Mouse (Mus musculus) neural tube, embryonic 11.5 days (tissue): Measurements from ENCODE around the gene Vmac. TPM values are rescaled to one million over a fixed set of nuclear protein-coding genes. Genes with fewer than 3 reads are reported as not detected.
A peak's percentile ranks its signal among the peaks of the same experiment; 100 is the strongest.

Experiments
- ATAC-seq: fragments of 200-750 bp; cut with Nextera tagmentation; 2 replicates; pipeline ENCODE4 v1.8.0; 2017; ENCODE audit warnings: moderate number of reproducible peaks, mild to moderate bottlenecking, moderate TSS enrichment, moderate library complexity; ENCODE audit not compliant: insufficient read depth, low FRiP score, low TSS enrichment
- DNase-seq: peaks from one replicate; pipeline ENCODE4 v3.0.0-alpha.2; 2015; ENCODE audit warnings: low spot score
- H3K27ac ChIP-seq: fragments of 300-500 bp; sonication (generic); 2 replicates; pipeline ENCODE4 v1.5.1; 2014; ENCODE audit warnings: low read depth, mild to moderate bottlenecking, low read length
- H3K27me3 ChIP-seq: fragments of 300-500 bp; sonication (generic); 2 replicates; pipeline ENCODE4 v1.6.1; 2014; ENCODE audit warnings: mild to moderate bottlenecking, low read length, mixed read lengths; ENCODE audit not compliant: control insufficient read depth, insufficient read depth
- H3K36me3 ChIP-seq: fragments of 300-500 bp; sonication (generic); 2 replicates; pipeline ENCODE4 v1.6.1; 2014; ENCODE audit warnings: mild to moderate bottlenecking, low read length, moderate library complexity, mixed read lengths; ENCODE audit not compliant: control insufficient read depth, insufficient read depth
- H3K4me1 ChIP-seq: fragments of 300-500 bp; sonication (generic); 2 replicates; pipeline ENCODE4 v1.6.1; 2014; ENCODE audit warnings: low read length, mixed read lengths; ENCODE audit not compliant: control insufficient read depth, insufficient read depth
- H3K4me2 ChIP-seq: fragments of 300-500 bp; sonication (generic); 2 replicates; pipeline ENCODE4 v1.6.1; 2014; ENCODE audit warnings: low read depth, mild to moderate bottlenecking, moderate library complexity
- H3K4me3 ChIP-seq: fragments of 300-500 bp; sonication (generic); 2 replicates; pipeline ENCODE4 v1.5.1; 2014; ENCODE audit warnings: low read depth, low read length
- H3K9ac ChIP-seq: fragments of 300-500 bp; sonication (generic); 2 replicates; pipeline ENCODE4 v1.6.1; 2014; ENCODE audit warnings: mild to moderate bottlenecking, low read length
- H3K9me3 ChIP-seq: fragments of 300-500 bp; sonication (generic); 2 replicates; pipeline ENCODE4 v1.6.1; 2016; ENCODE audit warnings: low read length; ENCODE audit not compliant: control insufficient read depth
- WGBS: fragments of 180-500 bp; shearing (Covaris S2); extraction: QIAGEN DNeasy Blood & Tissue Kit; methylation state at CpG from one replicate; pipeline ENCODE4 v1.1.7; 2014; 5-methylcytosine and 5-hydroxymethylcytosine counted together
- polyA plus RNA-seq: library from polyadenylated mRNA; unstranded; fragments of >200 nt; fragmentation: Nextera tagmentation; extraction: Ambion mirVana; gene quantifications from 2 replicates; pipeline ENCODE4 v1.2.1, GENCODE M21; 2014

Vmac gene
- polyA plus RNA-seq, 1 experiment from 2014 or later: 17.6 TPM

DNA sequence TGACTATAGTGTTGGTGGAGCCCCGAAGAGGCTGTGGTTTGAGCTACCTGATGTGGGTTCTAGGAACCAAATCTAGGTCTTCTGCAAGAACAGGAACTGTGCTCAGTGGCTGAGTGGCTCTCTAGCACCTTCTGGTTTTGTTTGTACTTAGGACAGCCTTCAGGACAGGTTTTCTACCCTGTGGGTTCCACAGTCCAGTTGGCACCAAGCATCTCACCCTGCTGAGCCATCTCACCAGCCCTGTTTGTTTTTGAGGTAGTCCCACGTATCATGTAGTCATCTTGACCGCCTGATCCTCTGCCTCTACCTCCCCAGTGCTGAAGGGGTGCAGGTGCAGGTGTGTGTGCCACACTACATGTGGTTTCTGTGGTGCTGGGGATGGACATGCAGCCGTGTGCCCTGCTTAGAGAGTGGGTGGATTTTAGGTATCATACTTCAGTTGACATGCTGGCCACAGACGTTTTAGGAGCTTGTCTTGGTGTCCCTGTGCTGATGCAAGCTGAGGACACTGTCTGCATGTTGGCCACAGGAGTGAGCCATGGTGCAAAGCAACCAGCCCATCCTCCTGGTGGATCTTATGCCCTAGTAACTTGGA is 34.2 kb downstream of the Vmac start:
- Histone ChIP-seq H3K27me3 (no peaks in the 10 kb centered on the region), H3K9me3 (no peaks in the 10 kb centered on the region), H3K27ac (no peak overlapping the region), H3K4me2 (no peak overlapping the region), H3K4me3 (no peak overlapping the region), H3K4me1 (no peaks in the 10 kb centered on the region), H3K9ac (no peak overlapping the region), H3K36me3 (peaks cover 12% of the 10 kb centered on the region)
- 89% methylated on average over 5 of the region's 5 CpGs for WGBS
- no peak for DNase-seq
- ATAC-seq: no peak

DNA sequence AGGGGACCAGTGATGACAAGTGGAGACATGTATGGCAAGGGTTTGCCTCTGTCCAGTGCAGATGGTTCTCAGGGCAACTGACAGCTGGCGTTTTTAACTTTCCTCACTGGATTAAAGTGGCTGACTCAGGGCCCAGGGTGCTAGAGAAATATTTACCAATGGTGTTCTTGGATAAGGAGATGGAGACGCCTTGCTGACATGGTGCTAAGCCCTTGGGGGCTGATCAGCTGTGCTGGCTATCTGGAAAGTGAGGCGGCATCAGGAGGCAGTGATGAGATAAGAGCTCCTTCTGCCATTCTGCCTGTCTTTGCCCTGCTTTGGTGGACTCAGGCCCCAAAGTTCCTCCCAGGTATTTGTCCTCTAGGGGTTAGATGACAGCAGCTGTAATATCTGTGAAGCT is 34.9 kb downstream of the Vmac start:
- ATAC-seq: no peak
- no peaks in the 10 kb centered on the region for H3K9me3 ChIP-seq
- no peaks in the 10 kb centered on the region for H3K4me1 ChIP-seq
- no peaks in the 10 kb centered on the region for H3K27me3 ChIP-seq
- H3K27ac ChIP-seq: no peak overlapping the region
- peaks cover 13% of the 10 kb centered on the region for H3K36me3 ChIP-seq
- 88% methylated on average over 3 of the region's 3 CpGs for WGBS
- no peak for DNase-seq
- H3K4me2 ChIP-seq: no peak overlapping the region
- H3K9ac ChIP-seq: no peak overlapping the region
- no peak overlapping the region for H3K4me3 ChIP-seq

DNA sequence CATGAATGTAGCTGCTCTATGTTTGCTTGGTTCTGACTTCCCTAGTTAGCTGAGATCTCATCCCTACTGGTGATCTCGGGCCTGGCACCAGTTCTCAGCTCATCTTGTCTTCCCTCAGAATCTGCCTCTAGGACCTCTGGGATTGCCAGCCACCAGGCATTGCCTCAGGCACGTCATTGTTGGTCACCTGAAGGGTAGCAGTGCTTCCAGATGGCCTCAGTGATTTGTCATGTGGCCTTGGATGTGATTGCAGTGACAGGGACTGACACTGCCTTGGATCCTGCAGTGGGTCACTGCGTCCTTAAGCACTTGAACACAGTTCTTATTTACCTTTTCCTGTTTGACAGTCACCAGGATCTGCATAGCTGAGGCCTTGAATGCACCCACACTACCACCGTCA is 36.0 kb downstream of the Vmac start:
- H3K36me3 ChIP-seq: peaks cover 11% of the 10 kb centered on the region
- H3K9ac ChIP-seq: no peak overlapping the region
- no peak overlapping the region for H3K27ac ChIP-seq
- DNase-seq (no peak), ATAC-seq (no peak)
- no peak overlapping the region for H3K4me2 ChIP-seq
- 82% methylated on average over 4 of the region's 4 CpGs for WGBS
- H3K4me1 ChIP-seq: no peaks in the 10 kb centered on the region
- no peak overlapping the region for H3K4me3 ChIP-seq
- no peaks in the 10 kb centered on the region for H3K9me3 ChIP-seq
- H3K27me3 ChIP-seq: no peaks in the 10 kb centered on the region

DNA sequence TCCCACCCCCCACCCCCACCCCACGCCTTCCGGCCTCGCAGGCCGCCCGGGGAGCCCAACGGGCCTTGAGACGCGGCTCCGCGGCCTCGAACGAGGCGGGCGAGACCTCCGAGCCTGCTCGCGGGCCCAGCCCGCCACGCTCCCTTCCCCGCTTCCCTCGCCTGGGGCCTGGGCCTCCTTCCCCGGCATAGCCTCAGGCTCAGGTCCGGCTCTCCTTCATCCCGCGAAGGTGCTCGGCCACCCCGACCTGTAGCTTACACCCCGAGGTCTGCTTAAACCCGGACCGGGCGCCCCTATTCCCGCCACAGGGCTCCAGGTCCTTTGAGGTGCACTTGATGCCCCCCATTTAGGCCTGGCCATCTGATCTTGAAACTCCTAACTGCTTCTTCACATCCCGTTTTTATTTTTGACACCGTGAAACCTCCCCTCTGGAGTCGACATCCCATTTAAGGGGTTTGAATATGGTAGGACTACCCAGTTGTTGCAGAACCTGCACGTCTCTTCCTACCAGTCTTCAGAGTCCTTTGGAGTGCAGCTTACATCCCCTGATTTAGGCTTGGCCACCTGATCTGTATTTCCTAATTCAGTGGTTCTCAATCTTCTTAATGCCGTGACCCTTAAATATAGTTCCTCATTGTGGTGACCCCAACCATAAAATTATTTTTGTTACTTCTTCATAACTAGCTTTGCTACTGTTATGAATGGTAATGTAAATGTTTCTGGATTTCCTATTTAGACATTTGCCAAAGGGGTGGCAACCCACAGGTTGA is 44.0 kb downstream of the Vmac start:
- DNase-seq (no peak), ATAC-seq (peak; percentile 29)
- peak overlapping the region; percentile 73 for H3K27ac ChIP-seq
- WGBS: 2% methylated on average over 35 of the region's 37 CpGs
- H3K27me3 ChIP-seq: no peaks in the 10 kb centered on the region
- H3K4me1 ChIP-seq: peaks cover 14% of the 10 kb centered on the region
- H3K9ac ChIP-seq: peak overlapping the region; percentile 97
- 0 out of 2 replicates have a peak, but pooled peaks cover 8% of the 10 kb centered on the region for H3K36me3 ChIP-seq
- H3K4me3 ChIP-seq: peak overlapping the region; percentile 98
- peak overlapping the region; percentile 79 for H3K4me2 ChIP-seq
- H3K9me3 ChIP-seq: no peaks in the 10 kb centered on the region

DNA sequence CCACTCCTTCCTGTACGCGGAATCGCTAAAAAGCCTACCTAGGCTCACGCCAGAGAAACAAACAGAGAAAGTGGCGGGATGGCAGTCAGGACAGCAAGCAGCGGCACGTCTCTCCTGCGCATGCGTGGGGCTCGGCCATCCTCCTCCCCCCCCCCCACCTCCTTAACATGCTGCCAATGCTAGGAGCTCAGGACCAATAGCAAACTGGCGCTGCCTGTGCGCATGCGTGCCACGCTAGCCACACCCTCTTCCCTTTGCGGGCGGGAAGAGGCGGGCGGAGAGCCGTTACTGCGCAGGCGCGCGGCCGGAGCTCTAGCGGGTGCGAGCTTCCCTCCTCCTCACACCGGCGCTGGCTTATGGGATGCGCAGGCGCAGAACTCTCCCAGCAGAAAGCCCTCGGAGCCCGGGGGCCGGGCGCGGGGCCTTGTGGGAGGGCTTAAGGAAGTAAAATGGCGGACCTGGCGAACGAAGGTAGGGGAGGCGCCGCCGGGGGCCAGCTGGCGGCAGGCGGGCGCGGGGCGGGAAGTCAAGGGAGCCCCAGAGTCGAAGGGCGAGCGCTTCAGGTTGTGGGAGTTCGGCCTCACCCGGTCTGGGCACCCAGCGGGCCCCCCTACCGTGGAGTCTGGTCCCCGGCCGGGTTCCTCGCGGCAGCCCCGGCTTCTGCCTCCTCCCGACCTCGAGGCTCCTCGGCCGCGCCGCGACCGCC is 44.7 kb downstream of the Vmac start, which contains the start of gene Ranbp3:
Gene Ranbp3, plus strand, starts transcription at position 354 of the 706 bp plus-strand sequence.
- 0 out of 2 replicates have a peak, but pooled peaks cover 8% of the 10 kb centered on the region for H3K36me3 ChIP-seq
- peaks cover 14% of the 10 kb centered on the region for H3K4me1 ChIP-seq
- no peaks in the 10 kb centered on the region for H3K27me3 ChIP-seq
- peak within 1 kb of the TSS; percentile 79 for H3K4me2 ChIP-seq
- DNase-seq (peak; percentile 100), ATAC-seq (peak; percentile 88)
- H3K27ac ChIP-seq: peak within 1 kb of the TSS; percentile 73
- no peaks in the 10 kb centered on the region for H3K9me3 ChIP-seq
- peak within 1 kb of the TSS; percentile 97 for H3K9ac ChIP-seq
- WGBS: under 1% methylated on average over 58 of the region's 66 CpGs
- H3K4me3 ChIP-seq: peak within 1 kb of the TSS; percentile 98

DNA sequence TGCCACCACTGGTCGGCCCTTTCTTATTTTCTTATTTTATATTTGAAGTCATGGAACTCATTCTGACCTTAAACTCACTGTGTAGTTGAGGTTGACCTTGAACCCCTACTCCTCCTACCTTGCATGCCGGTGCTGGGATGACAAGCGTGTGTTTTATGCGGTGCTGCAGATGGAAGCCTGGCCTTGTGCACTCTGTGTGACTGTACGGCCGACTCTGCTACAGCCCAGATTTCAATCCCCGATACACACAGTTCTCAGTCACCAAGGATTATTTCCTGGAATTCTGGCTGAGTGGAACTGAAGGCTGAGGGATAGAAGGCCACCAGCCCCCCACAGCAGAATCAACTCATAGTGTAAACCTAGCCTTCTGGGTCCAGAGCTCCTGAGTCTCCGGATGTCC is 48.1 kb downstream of the Vmac start:
- no peak overlapping the region for H3K27ac ChIP-seq
- 89% methylated on average over 8 of the region's 8 CpGs for WGBS
- H3K9me3 ChIP-seq: no peaks in the 10 kb centered on the region
- ATAC-seq (no peak), DNase-seq (no peak)
- H3K9ac ChIP-seq: no peak overlapping the region
- no peaks in the 10 kb centered on the region; the same call in 1 of the 2 replicates for H3K27me3 ChIP-seq
- H3K4me2 ChIP-seq: no peak overlapping the region
- peaks cover 9% of the 10 kb centered on the region for H3K4me1 ChIP-seq
- no peak overlapping the region for H3K4me3 ChIP-seq
- H3K36me3 ChIP-seq: no peaks in the 10 kb centered on the region

DNA sequence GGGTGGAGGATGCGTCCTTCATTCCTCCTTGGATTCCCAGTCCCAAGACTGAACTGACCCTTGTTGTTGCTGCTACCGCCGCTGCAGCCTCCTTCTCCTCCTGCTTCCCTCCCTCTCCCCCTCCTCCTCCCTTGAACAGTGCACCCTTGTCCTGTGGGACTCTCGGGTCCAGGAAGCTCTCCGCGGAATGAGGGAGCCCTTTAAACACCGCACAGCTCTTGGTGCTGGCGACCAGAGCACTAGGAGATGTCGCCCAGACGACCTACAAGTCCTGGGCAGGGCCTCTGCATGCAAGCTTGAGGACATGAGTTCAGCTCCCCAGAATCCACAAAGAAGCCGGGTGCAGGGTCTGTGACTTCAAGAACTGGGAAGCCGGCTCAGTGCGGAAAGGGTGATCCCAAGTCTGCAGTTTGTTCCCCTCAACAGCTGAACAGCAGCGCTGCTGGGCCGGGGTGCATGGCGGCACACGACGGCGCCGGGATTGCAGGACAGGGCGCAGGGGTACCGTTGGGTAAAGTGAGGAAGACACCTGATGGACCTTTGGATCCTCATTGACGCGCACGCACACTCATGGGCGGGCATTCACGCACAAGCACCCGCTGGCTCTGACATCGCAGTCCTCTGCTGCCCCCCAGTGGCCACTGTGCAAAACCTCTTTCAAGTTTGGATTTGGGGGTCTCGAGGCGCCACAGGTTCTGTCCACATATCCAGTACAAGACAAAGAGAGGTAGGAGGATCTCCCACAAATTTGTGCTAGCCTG is 49.3 kb downstream of the Vmac start:
- H3K27ac ChIP-seq: no peak overlapping the region
- 6% methylated on average over 31 of the region's 31 CpGs for WGBS
- H3K4me2 ChIP-seq: peak overlapping the region; percentile 73
- H3K9me3 ChIP-seq: no peaks in the 10 kb centered on the region
- H3K4me3 ChIP-seq: peak overlapping the region; percentile 33
- ATAC-seq: peak; percentile 6; the same call in 1 of the 2 replicates
- peak overlapping the region; percentile 52 for H3K9ac ChIP-seq
- H3K4me1 ChIP-seq: peaks cover 8% of the 10 kb centered on the region
- H3K27me3 ChIP-seq: no peaks in the 10 kb centered on the region; the same call in 1 of the 2 replicates
- no peaks in the 10 kb centered on the region for H3K36me3 ChIP-seq
- peak; percentile 88 for DNase-seq

DNA sequence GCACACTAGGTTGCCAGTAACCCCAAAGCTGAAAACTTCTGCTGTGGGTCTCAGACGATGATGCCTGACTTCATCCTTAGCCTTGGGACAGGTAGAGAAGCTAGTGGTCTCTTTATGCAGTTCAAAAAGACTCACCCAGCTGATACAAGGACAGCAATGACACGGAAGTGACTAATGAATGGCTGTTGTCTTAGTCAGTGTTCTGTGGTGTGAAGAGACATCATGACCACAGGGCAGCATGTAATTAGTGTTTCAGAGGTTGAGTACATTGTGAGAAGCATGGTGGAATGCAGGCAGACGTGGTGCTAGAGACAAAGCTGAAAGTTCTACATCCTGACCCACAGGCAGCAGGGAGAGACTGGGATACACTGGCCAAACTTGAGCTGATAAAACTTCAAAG is 50.2 kb downstream of the Vmac start:
- Histone ChIP-seq H3K4me1 (peaks cover 8% of the 10 kb centered on the region), H3K4me2 (no peak overlapping the region), H3K36me3 (no peaks in the 10 kb centered on the region), H3K4me3 (no peak overlapping the region), H3K9me3 (no peaks in the 10 kb centered on the region), H3K27ac (no peak overlapping the region), H3K27me3 (no peaks in the 10 kb centered on the region; the same call in 1 of the 2 replicates), H3K9ac (no peak overlapping the region)
- no peak for ATAC-seq
- no peak for DNase-seq
- WGBS: 77% methylated on average over 3 of the region's 3 CpGs
